Mouse (Mus musculus) brain, embryonic 14.5 days (tissue): Measurements from ENCODE around the gene Alms1. TPM values are rescaled to one million over a fixed set of nuclear protein-coding genes. Genes with fewer than 3 reads are reported as not detected.
A peak's percentile ranks its signal among the peaks of the same experiment; 100 is the strongest.

Experiments used
- DNase-seq: peaks from one replicate; pipeline ENCODE4 v3.0.0-alpha.2; 2011; ENCODE audit warnings: low read depth
- CTCF ChIP-seq: fragments of 200-500 bp; IDR thresholded peaks from 2 replicates; pipeline ENCODE4 v1.5.1; 2012; ENCODE audit warnings: inconsistent platforms, mild to moderate bottlenecking, moderate library complexity, borderline replicate concordance; ENCODE audit not compliant: insufficient read depth, insufficient read length; ENCODE audit errors: extremely low read depth
- POLR2A ChIP-seq: fragments of 200-500 bp; IDR thresholded peaks from 2 replicates; pipeline ENCODE4 v1.6.1; 2012; ENCODE audit warnings: mild to moderate bottlenecking, inconsistent platforms, borderline replicate concordance; ENCODE audit not compliant: poor library complexity, insufficient read depth, insufficient read length, severe bottlenecking; ENCODE audit errors: extremely low read depth
- polyA plus RNA-seq: library from polyadenylated mRNA; depleted of rRNA; stranded (reverse); fragments of >200 nt; gene quantifications from 2 replicates; pipeline ENCODE4 v1.2.3, GENCODE M21; 2012; rRNA removed

Alms1 gene
- 5.3 and 7.1 TPM in 2 replicates for polyA plus RNA-seq

GRCm38 (mm10) chr6:85587396-85588143 is at the start of gene Alms1:
TSS of gene Alms1 (plus strand) at chr6:85587531.
- DNase-seq = peak; percentile 98

GRCm38 (mm10) chr6:85543351-85544175 is 43.8 kb upstream of the Alms1 start:
- peak; percentile 2 for DNase-seq
- no peak for TF ChIP-seq CTCF
- no peak for TF ChIP-seq POLR2A

More at GRCm38 (mm10) chr6:85587396-85588143, at the start of gene Alms1:
- TF ChIP-seq POLR2A (peak; percentile 53; the same call in 1 of the 2 replicates), CTCF (no peak)

- DNase-seq = peak; percentile 75
- TF ChIP-seq POLR2A (no peak), CTCF (no peak)
Observed at GRCm38 (mm10) chr6:85544251-85544881, 43.0 kb upstream of the Alms1 start.

GRCm38 (mm10) chr6:85547642-85548041 is 39.7 kb upstream of the Alms1 start:
- DNase-seq = no peak
- TF ChIP-seq POLR2A (no peak), CTCF (no peak)

GRCm38 (mm10) chr6:85562374-85562773 is 25.0 kb upstream of the Alms1 start:
- no peak for TF ChIP-seq CTCF
- TF ChIP-seq POLR2A = no peak
- no peak for DNase-seq

- no peak for DNase-seq
- no peak for TF ChIP-seq POLR2A
- TF ChIP-seq CTCF = no peak
Observed at GRCm38 (mm10) chr6:85572816-85573215, 14.5 kb upstream of the Alms1 start.

GRCm38 (mm10) chr6:85581688-85582087 is 5.6 kb upstream of the Alms1 start:
- no peak for DNase-seq
- TF ChIP-seq CTCF (no peak), POLR2A (no peak)

GRCm38 (mm10) chr6:85584612-85585011 is 2.7 kb upstream of the Alms1 start:
- DNase-seq = no peak
- TF ChIP-seq POLR2A = no peak
- TF ChIP-seq CTCF = no peak

- no peak for TF ChIP-seq POLR2A
- TF ChIP-seq CTCF = 0 out of 2 replicates have a peak, but pooled peaks have one; percentile 18
- no peak for DNase-seq
Observed at GRCm38 (mm10) chr6:85586805-85587367, 445 bp upstream of the Alms1 start.

GRCm38 (mm10) chr6:85588164-85588563 is 833 bp downstream of the Alms1 start:
- TF ChIP-seq CTCF = no peak
- no peak for TF ChIP-seq POLR2A
- peak; percentile 71 for DNase-seq

GRCm38 (mm10) chr6:85588568-85588967 is 1.2 kb downstream of the Alms1 start:
- TF ChIP-seq POLR2A (no peak), CTCF (no peak)
- DNase-seq = no peak
